7 mouse cellular contexts compared by ENCODE assay signal in genomic region chr2:21964027-21964605, GRCm38 (mm10).
DNase-seq lines count a peak whose midpoint lies in the region; ATAC-seq lines count a peak whose summit lies in the region.

No protein-coding gene starts in this region.

- H3K4me1 ChIP-seq in embryonic facial prominence, embryonic 10.5 days: peaks cover 11% of the 10 kb centered on the region
- peaks cover 6% of the 10 kb centered on the region for H3K4me1 ChIP-seq in hindbrain, embryonic 16.5 days (ENCODE audit: control insufficient read depth, insufficient read depth, low read depth, low read length)
- H3K4me1 ChIP-seq in midbrain, embryonic 13.5 days (replicated peaks): peaks cover 14% of the 10 kb centered on the region

- peak overlapping the region; percentile 41 for H3K9ac ChIP-seq in hindbrain, embryonic 16.5 days (ENCODE audit: low read depth, low read length)
- peak overlapping the region; percentile 2; the same call in 1 of the 2 replicates for H3K9ac ChIP-seq in midbrain, embryonic 13.5 days (replicated peaks)

- ATAC-seq in hindbrain, embryonic 16.5 days: peak; percentile 90
- peak; percentile 96 for ATAC-seq in midbrain, embryonic 13.5 days

- H3K9me3 ChIP-seq in embryonic facial prominence, embryonic 10.5 days: no peaks in the 10 kb centered on the region
- H3K9me3 ChIP-seq in hindbrain, embryonic 16.5 days (ENCODE audit: control insufficient read depth, low read length): no peaks in the 10 kb centered on the region
- H3K9me3 ChIP-seq in midbrain, embryonic 13.5 days: no peaks in the 10 kb centered on the region

- no peaks in the 10 kb centered on the region for H3K27me3 ChIP-seq in embryonic facial prominence, embryonic 10.5 days (replicated peaks; ENCODE audit: low read depth, poor library complexity, severe bottlenecking)
- H3K27me3 ChIP-seq in hindbrain, embryonic 16.5 days (replicated peaks; ENCODE audit: control insufficient read depth, insufficient read depth, low read length): no peaks in the 10 kb centered on the region
- H3K27me3 ChIP-seq in midbrain, embryonic 13.5 days: no peaks in the 10 kb centered on the region

- 0 out of 2 replicates have a peak overlapping the region, but pooled peaks have one; percentile 3 for H3K27ac ChIP-seq in embryonic facial prominence, embryonic 10.5 days (replicated peaks)
- peak overlapping the region; percentile 64 for H3K27ac ChIP-seq in hindbrain, embryonic 16.5 days (ENCODE audit: low read depth, low read length)
- H3K27ac ChIP-seq in midbrain, embryonic 13.5 days: peak overlapping the region; percentile 75

- H3K4me3 ChIP-seq in embryonic facial prominence, embryonic 10.5 days: peak overlapping the region; percentile 37
- H3K4me3 ChIP-seq in hindbrain, embryonic 16.5 days (ENCODE audit: low read length): peak overlapping the region; percentile 14
- H3K4me3 ChIP-seq in midbrain, embryonic 13.5 days (replicated peaks): peak overlapping the region; percentile 11

- no peaks in the 10 kb centered on the region for H3K36me3 ChIP-seq in embryonic facial prominence, embryonic 10.5 days (replicated peaks)
- H3K36me3 ChIP-seq in hindbrain, embryonic 16.5 days (ENCODE audit: control insufficient read depth, insufficient read depth, low read length): no peaks in the 10 kb centered on the region
- H3K36me3 ChIP-seq in midbrain, embryonic 13.5 days: no peaks in the 10 kb centered on the region

- H3K4me2 ChIP-seq in hindbrain, embryonic 16.5 days (ENCODE audit: low read length): peak overlapping the region; percentile 49
- H3K4me2 ChIP-seq in midbrain, embryonic 13.5 days (replicated peaks): peak overlapping the region; percentile 46

- peak; percentile 42 to 58 for DNase-seq in right cerebral cortex, postnatal 10 days (ENCODE audit: low spot score in 2 of 2)
- no peak for DNase-seq in right cerebral cortex, adult 18-20 months
- peak; percentile 52 for DNase-seq in embryonic facial prominence, embryonic 10.5 days (ENCODE audit: low spot score)
- no peak for DNase-seq in thymus, postnatal 25 days
- no peak for DNase-seq in gastrocnemius, adult 18-20 months (ENCODE audit: low spot score)

- WGBS in embryonic facial prominence, embryonic 10.5 days: 2% methylated on average over 10 of the region's 10 CpGs
- 1% methylated on average over 10 of the region's 10 CpGs for WGBS in hindbrain, embryonic 16.5 days
- under 1% methylated on average over 10 of the region's 10 CpGs for WGBS in midbrain, embryonic 13.5 days

Comparison
In these comparisons a context has a peak if more than half of its experiments do, and no peak if none do; other contexts are left out.
1. DNase-seq: peak in right cerebral cortex, postnatal 10 days (2 of 2) and embryonic facial prominence, embryonic 10.5 days (single experiment); none in right cerebral cortex, adult 18-20 months (single experiment), thymus, postnatal 25 days (single experiment) and gastrocnemius, adult 18-20 months (single experiment).
2. H3K27ac ChIP-seq: peak in every context shown above with its lines; median percentile 75 in midbrain, embryonic 13.5 days; 64 in hindbrain, embryonic 16.5 days; 3 in embryonic facial prominence, embryonic 10.5 days.
3. Peak in every context shown above with its lines, with median percentiles within 50 percentile points of each other: H3K4me3 ChIP-seq.